Mouse (Mus musculus) small intestine, adult 2 months (tissue): ENCODE results near the gene Plau. TPM values are rescaled to one million over a fixed set of nuclear protein-coding genes. Genes with fewer than 3 reads are reported as not detected.

Experiments used
- H3K27ac ChIP-seq: fragments of 200-500 bp; 2 replicates; pipeline ENCODE4 v1.5.1; 2012; ENCODE audit warnings: low read depth, low read length, control low read depth, inconsistent platforms; ENCODE audit not compliant: insufficient read depth
- H3K27me3 ChIP-seq: fragments of 200-500 bp; 2 replicates; pipeline ENCODE4 v1.6.1; 2012; ENCODE audit warnings: mild to moderate bottlenecking, moderate library complexity, low read length, inconsistent platforms; ENCODE audit not compliant: control insufficient read depth, insufficient read depth
- H3K36me3 ChIP-seq: fragments of 200-500 bp; 2 replicates; pipeline ENCODE4 v1.6.1; 2012; ENCODE audit warnings: mild to moderate bottlenecking, low read length, control low read depth, inconsistent platforms; ENCODE audit not compliant: control insufficient read depth, insufficient read depth
- H3K4me1 ChIP-seq: fragments of 200-500 bp; 2 replicates; pipeline ENCODE4 v1.6.1; 2012; ENCODE audit warnings: low read length, inconsistent platforms, mixed read lengths; ENCODE audit not compliant: control insufficient read depth, insufficient read depth, insufficient read length
- H3K4me3 ChIP-seq: fragments of 200-500 bp; 2 replicates; pipeline ENCODE4 v1.5.1; 2012; ENCODE audit warnings: low read depth, mild to moderate bottlenecking, control low read depth, inconsistent platforms, low read length, moderate library complexity
- CTCF ChIP-seq: fragments of 200-500 bp; IDR thresholded peaks from 2 replicates; pipeline ENCODE4 v1.5.1; 2012; ENCODE audit warnings: low read depth, mild to moderate bottlenecking, control low read depth, inconsistent platforms, low read length, moderate library complexity, mixed read lengths; ENCODE audit not compliant: insufficient replicate concordance, insufficient read length; ENCODE audit errors: extremely low read depth
- POLR2A ChIP-seq: fragments of 200-500 bp; IDR thresholded peaks from 2 replicates; pipeline ENCODE4 v1.6.1; 2012; ENCODE audit warnings: low read depth, mild to moderate bottlenecking, control low read depth, inconsistent platforms, low read length, moderate library complexity
- WGBS: fragments of 180-500 bp; shearing (Covaris S2); methylation state at CpG from one replicate; pipeline ENCODE4 v1.1.7; 2018; 5-methylcytosine and 5-hydroxymethylcytosine counted together
- polyA plus RNA-seq: library from polyadenylated mRNA; depleted of rRNA; stranded (reverse); fragments of >200 nt; gene quantifications from 2 replicates; pipeline ENCODE4 v1.2.3, GENCODE M21; 2012

The Plau gene
- polyA plus RNA-seq, 1 experiment: 3.8 TPM

DNA sequence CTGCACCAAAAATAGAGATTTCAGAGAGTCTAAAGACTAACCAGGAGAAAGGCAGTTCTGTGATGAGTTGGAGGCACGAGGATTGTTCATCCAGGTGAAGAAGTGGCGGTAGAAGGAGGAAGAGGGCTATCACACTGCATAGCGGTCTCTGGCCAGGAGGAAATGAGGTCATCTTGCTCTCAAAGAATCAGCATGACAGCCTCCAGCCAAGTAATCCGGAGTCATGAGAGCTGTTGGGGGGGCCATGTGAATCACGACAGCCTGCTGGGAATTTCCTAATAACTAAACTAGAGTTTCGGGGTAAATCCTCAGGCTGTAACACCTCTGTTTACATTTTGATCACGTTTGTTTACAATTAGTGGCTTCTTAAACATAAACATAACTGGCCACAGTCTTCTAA is 2.3 kb upstream of the Plau start:
- WGBS: 46% methylated on average over 7 of the region's 7 CpGs

DNA sequence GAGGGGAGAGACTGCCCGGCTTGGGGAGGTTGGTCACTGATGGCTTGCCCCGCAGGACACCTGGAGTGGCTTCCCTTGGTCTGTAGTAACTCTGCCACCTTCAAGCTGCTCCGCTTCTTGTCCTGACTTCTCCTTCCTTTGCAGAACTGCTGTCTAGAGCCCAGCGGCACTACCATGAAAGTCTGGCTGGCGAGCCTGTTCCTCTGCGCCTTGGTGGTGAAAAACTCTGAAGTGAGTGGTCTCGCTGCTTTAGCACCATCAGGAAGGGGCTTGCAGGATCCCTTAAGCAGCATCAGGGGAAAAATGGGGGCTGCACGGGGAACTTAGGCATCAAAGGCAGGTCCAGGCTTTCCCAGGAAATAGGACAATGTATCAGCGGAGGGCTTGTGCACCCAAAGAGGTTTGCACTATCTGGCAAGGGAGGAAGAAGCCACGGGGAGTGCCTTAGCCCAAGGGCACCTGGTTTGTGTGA is 481 bp downstream of the Plau start:
- H3K36me3 ChIP-seq: no peaks in the 10 kb centered on the region
- H3K4me1 ChIP-seq: no peaks in the 10 kb centered on the region; the same call in 1 of the 2 replicates
- TF ChIP-seq CTCF (no peak), POLR2A (no peak)
- H3K27ac ChIP-seq: 0 out of 2 replicates have a peak overlapping the region, but pooled peaks have one; percentile 2
- 13% methylated on average over 10 of the region's 10 CpGs for WGBS
- H3K4me3 ChIP-seq: peak overlapping the region; percentile 62
- H3K27me3 ChIP-seq: 0 out of 2 replicates have a peak, but pooled peaks cover 3% of the 10 kb centered on the region

More for the DNA sequence above, 2.3 kb upstream of the Plau start:
- TF ChIP-seq CTCF (no peak), POLR2A (no peak)
- no peak overlapping the region for H3K4me3 ChIP-seq
- 0 out of 2 replicates have a peak overlapping the region, but pooled peaks have one; percentile 13 for H3K27ac ChIP-seq
- no peaks in the 10 kb centered on the region; the same call in 1 of the 2 replicates for H3K4me1 ChIP-seq
- 0 out of 2 replicates have a peak, but pooled peaks cover 3% of the 10 kb centered on the region for H3K27me3 ChIP-seq
- H3K36me3 ChIP-seq: no peaks in the 10 kb centered on the region

DNA sequence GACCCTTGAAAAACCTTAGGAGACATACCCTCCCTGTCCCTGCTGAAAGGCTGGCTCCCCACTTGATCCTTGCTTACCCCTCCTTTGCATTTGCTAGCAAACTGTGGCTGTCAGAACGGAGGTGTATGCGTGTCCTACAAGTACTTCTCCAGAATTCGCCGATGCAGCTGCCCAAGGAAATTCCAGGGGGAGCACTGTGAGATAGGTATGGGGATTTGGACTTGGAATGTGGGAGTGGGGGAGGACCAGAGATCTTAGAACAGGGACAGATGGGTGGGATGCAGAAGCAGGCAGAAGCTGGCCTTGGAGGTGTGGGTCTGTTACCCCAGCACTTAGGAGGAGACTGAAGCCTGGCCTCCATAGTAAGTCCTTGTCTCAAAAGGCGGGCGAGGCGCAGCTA is 1.2 kb downstream of the Plau start:
- 0 out of 2 replicates have a peak, but pooled peaks cover 3% of the 10 kb centered on the region for H3K27me3 ChIP-seq
- no peaks in the 10 kb centered on the region for H3K36me3 ChIP-seq
- no peak overlapping the region for H3K27ac ChIP-seq
- 88% methylated on average over 7 of the region's 7 CpGs for WGBS
- TF ChIP-seq CTCF (no peak), POLR2A (no peak)
- H3K4me3 ChIP-seq: peak overlapping the region; percentile 10; the same call in 1 of the 2 replicates
- H3K4me1 ChIP-seq: no peaks in the 10 kb centered on the region; the same call in 1 of the 2 replicates

DNA sequence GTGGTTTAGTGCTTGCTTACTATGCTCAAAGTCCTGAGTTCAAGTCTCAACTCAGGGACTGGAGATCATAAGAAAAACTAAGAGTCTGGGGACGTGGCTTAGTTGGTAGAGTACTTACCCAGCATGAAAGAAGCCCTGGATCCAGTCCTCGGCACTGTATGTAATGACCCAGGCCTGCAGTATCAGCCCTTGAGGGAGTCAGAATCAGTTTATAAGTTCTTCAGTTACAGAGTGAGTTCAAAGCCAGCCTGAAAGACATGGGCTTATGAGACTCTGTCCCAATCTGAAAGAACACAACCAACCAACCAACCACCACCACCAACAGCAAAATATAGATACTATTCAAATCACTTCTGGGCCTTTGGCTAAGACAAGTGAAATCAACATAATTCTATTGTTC is 5.1 kb downstream of the Plau start:
- Histone ChIP-seq H3K4me1 (no peaks in the 10 kb centered on the region; the same call in 1 of the 2 replicates), H3K27ac (no peak overlapping the region), H3K27me3 (0 out of 2 replicates have a peak, but pooled peaks cover 3% of the 10 kb centered on the region), H3K36me3 (no peaks in the 10 kb centered on the region), H3K4me3 (no peak overlapping the region)
- no peak for TF ChIP-seq CTCF
- TF ChIP-seq POLR2A: no peak
- WGBS: 90% methylated on average over 2 of the region's 2 CpGs

DNA sequence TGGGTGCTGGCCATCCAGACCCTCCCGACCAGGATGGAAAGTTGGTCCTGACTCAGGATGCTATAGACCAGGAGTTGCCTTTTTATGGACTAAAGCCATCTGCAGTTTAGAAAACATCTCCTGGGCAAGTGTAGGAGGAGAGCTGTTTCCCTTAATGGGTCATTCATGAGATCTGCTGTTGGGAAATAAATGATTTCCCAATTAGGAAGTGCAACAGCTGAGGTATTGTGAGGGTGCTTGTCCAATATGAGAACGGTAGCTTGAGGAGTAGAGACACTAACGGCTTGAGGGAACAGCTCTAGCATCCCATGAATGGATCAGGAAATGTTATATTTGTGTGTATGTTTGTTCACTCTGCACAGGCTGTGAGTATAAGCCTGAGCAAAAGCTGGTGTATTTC is 6.2 kb downstream of the Plau start:
- Histone ChIP-seq H3K27ac (no peak overlapping the region), H3K27me3 (no peaks in the 10 kb centered on the region), H3K36me3 (no peaks in the 10 kb centered on the region), H3K4me1 (no peaks in the 10 kb centered on the region), H3K4me3 (no peak overlapping the region)
- WGBS: 75% methylated on average over 3 of the region's 3 CpGs
- TF ChIP-seq CTCF (no peak), POLR2A (no peak)

DNA sequence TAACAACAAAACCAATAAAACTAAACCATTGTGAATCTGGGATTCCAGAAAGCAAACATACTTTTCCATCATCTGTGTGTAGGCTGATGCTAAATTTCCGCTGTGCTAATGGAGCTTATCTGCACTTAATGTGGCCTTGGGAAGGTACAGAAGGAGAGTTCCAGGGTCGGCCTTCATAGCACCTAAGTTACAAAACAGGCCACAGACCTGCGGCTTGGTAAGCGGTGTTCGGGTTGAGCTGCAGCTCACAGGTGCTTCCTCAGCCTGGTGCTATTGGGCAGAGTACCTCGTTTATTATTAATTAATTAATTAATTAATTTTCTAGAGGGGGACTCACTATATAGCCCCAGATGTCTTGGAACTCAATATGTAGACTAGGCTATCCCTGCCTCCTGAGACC is 7.7 kb downstream of the Plau start:
- WGBS: 77% methylated on average over 6 of the region's 6 CpGs
- H3K36me3 ChIP-seq: no peaks in the 10 kb centered on the region
- H3K27me3 ChIP-seq: no peaks in the 10 kb centered on the region
- H3K4me1 ChIP-seq: no peaks in the 10 kb centered on the region
- H3K4me3 ChIP-seq: no peak overlapping the region
- H3K27ac ChIP-seq: no peak overlapping the region
- TF ChIP-seq CTCF (no peak), POLR2A (no peak)

DNA sequence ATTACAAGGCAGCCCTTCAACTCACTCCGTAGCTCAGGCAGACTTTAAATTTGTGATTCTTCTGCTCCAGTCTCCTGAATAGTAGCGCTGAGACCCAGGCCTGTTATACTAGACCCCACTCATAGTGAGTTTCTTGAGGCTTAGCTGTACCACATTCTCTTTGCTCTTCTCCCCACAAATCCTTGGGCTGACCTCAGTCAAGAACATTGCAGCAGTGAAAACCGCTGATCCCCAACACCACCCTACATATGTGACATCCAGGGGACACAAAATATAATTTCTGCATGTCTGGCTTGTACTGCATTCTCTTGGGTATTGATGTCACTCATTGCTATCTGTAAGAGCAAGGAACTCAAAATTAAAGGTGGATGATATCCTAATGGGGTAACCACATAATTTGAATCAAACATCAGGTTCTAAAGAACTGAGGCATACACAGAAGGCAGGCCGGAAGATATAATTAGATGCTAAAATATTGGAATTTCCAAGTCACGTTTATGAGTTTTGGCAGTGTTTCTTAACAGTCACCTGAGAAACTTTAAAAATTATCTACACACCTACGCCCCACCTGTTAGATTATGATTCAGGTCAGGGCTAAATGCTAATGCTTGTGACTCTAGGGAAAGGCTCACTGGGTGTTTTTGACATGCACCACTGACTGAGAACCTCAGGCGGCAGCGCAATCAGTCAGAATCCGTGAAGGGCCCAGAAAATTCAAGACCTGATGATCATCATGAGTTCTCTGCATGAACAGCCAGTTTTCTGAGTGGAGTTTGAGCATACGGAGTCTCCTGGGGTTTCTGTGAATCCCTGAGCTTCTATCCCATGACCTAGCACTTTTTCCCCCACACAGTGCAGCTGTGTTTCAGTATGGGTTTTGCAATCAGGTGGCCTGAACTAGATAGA is 8.5 kb downstream of the Plau start:
- 84% methylated on average over 10 of the region's 10 CpGs for WGBS
- no peaks in the 10 kb centered on the region for H3K36me3 ChIP-seq
- no peak overlapping the region for H3K27ac ChIP-seq
- H3K27me3 ChIP-seq: no peaks in the 10 kb centered on the region
- TF ChIP-seq POLR2A (no peak), CTCF (no peak)
- no peaks in the 10 kb centered on the region for H3K4me1 ChIP-seq
- H3K4me3 ChIP-seq: no peak overlapping the region
